Mouse (Mus musculus): ENCODE data around the gene Psg25. TPM values are rescaled to one million over a fixed set of nuclear protein-coding genes. Genes with fewer than 3 reads are reported as not detected.
"Not testable (repeated sequence)": the region's sequence is repeated elsewhere in the genome, so short reads cannot be mapped to it uniquely, and the experiment has no call there.

The Psg25 gene
- not detected in 2 replicates for total RNA-seq (2014; rRNA removed)
- not detected in 2 replicates for polyA plus RNA-seq (2012; rRNA removed)

GRCm38 (mm10) chr7:18532169-18532568 lies at the start of gene Psg25:
Gene Psg25, minus strand, starts transcription at chr7:18532269.
- Histone ChIP-seq H3K27me3 (ENCODE audit: control insufficient read depth, insufficient read depth, low read length) (no peaks in the 10 kb centered on the region), H3K9ac (ENCODE audit: low read depth, low read length) (no peak within 1 kb of the TSS), H3K27ac (replicated peaks; ENCODE audit: insufficient read depth, low read depth, low read length) (no peak within 1 kb of the TSS), H3K79me2 (ENCODE audit: control insufficient read depth, insufficient read depth, low read length) (no peaks in the 10 kb centered on the region), H3K36me3 (ENCODE audit: control insufficient read depth, insufficient read depth, low read length) (no peaks in the 10 kb centered on the region), H3K4me3 (ENCODE audit: insufficient read depth, low read depth, low read length) (no peak within 1 kb of the TSS), H3K4me1 (ENCODE audit: control insufficient read depth, insufficient read depth, low read length) (no peaks in the 10 kb centered on the region)
- DNase-seq (ENCODE audit: extremely low read depth, low read depth, low spot score) = no peak
- TF ChIP-seq CTCF (IDR thresholded peaks at IDR 0.05; ENCODE audit: low read depth, low read length) (no peak), POLR2A (IDR thresholded peaks at IDR 0.05; ENCODE audit: extremely low read depth, insufficient read depth, low read length) (no peak)
- WGBS = 80% methylated on average over 1 of the region's 1 CpGs

- no peak within 1 kb of the TSS for H3K27ac ChIP-seq (replicated peaks; ENCODE audit: insufficient read depth, low read depth, low read length)
- no peaks in the 10 kb centered on the region for H3K27me3 ChIP-seq (ENCODE audit: control insufficient read depth, insufficient read depth, low read length)
- H3K4me3 ChIP-seq (ENCODE audit: insufficient read depth, low read depth, low read length) = no peak within 1 kb of the TSS
- WGBS = 75% methylated on average over 3 of the region's 3 CpGs
- no peaks in the 10 kb centered on the region for H3K79me2 ChIP-seq (ENCODE audit: control insufficient read depth, insufficient read depth, low read length)
- no peaks in the 10 kb centered on the region for H3K4me1 ChIP-seq (ENCODE audit: control insufficient read depth, insufficient read depth, low read length)
- no peak within 1 kb of the TSS for H3K9ac ChIP-seq (ENCODE audit: low read depth, low read length)
- no peak for DNase-seq (ENCODE audit: extremely low read depth, low read depth, low spot score)
- no peaks in the 10 kb centered on the region for H3K36me3 ChIP-seq (ENCODE audit: control insufficient read depth, insufficient read depth, low read length)
- TF ChIP-seq POLR2A (IDR thresholded peaks at IDR 0.05; ENCODE audit: extremely low read depth, insufficient read depth, low read length) (no peak), CTCF (IDR thresholded peaks at IDR 0.05; ENCODE audit: low read depth, low read length) (no peak)
Observed at GRCm38 (mm10) chr7:18567205-18567604, 35.1 kb upstream of the Psg25 start, which contains the start of gene Psg27. Gene Psg27, minus strand, starts transcription at chr7:18567305.

GRCm38 (mm10) chr7:18559850-18560249 lies 27.8 kb upstream of the Psg25 start:
- no peak overlapping the region for H3K9ac ChIP-seq (ENCODE audit: low read depth, low read length)
- DNase-seq (ENCODE audit: extremely low read depth, low read depth, low spot score) = no peak
- H3K4me3 ChIP-seq (ENCODE audit: insufficient read depth, low read depth, low read length) = no peak overlapping the region
- no peaks in the 10 kb centered on the region for H3K27me3 ChIP-seq (ENCODE audit: control insufficient read depth, insufficient read depth, low read length)
- no peaks in the 10 kb centered on the region for H3K4me1 ChIP-seq (ENCODE audit: control insufficient read depth, insufficient read depth, low read length)
- TF ChIP-seq CTCF (IDR thresholded peaks at IDR 0.05; ENCODE audit: low read depth, low read length) (no peak), POLR2A (IDR thresholded peaks at IDR 0.05; ENCODE audit: extremely low read depth, insufficient read depth, low read length) (no peak)
- no peaks in the 10 kb centered on the region for H3K36me3 ChIP-seq (ENCODE audit: control insufficient read depth, insufficient read depth, low read length)
- no peaks in the 10 kb centered on the region for H3K79me2 ChIP-seq (ENCODE audit: control insufficient read depth, insufficient read depth, low read length)
- H3K27ac ChIP-seq (replicated peaks; ENCODE audit: insufficient read depth, low read depth, low read length) = no peak overlapping the region

- H3K27ac ChIP-seq (replicated peaks; ENCODE audit: insufficient read depth, low read depth, low read length); H3K36me3 ChIP-seq (ENCODE audit: control insufficient read depth, insufficient read depth, low read length); DNase-seq (ENCODE audit: extremely low read depth, low read depth, low spot score); H3K4me1 ChIP-seq (ENCODE audit: control insufficient read depth, insufficient read depth, low read length); H3K79me2 ChIP-seq (ENCODE audit: control insufficient read depth, insufficient read depth, low read length); H3K27me3 ChIP-seq (ENCODE audit: control insufficient read depth, insufficient read depth, low read length); H3K9ac ChIP-seq (ENCODE audit: low read depth, low read length); H3K4me3 ChIP-seq (ENCODE audit: insufficient read depth, low read depth, low read length): not testable (repeated sequence)
- WGBS = 61% methylated on average over 3 of the region's 3 CpGs
Observed at GRCm38 (mm10) chr7:18555751-18556150, 23.7 kb upstream of the Psg25 start.

- WGBS = 36% methylated on average over 3 of the region's 3 CpGs
Observed at GRCm38 (mm10) chr7:18533420-18533819, 1.4 kb upstream of the Psg25 start.

GRCm38 (mm10) chr7:18524668-18525067 lies 7.4 kb downstream of the Psg25 start:
- no peaks in the 10 kb centered on the region for H3K4me1 ChIP-seq (ENCODE audit: control insufficient read depth, insufficient read depth, low read length)
- WGBS = 91% methylated on average over 8 of the region's 8 CpGs
- no peak overlapping the region for H3K4me3 ChIP-seq (ENCODE audit: insufficient read depth, low read depth, low read length)
- H3K36me3 ChIP-seq (ENCODE audit: control insufficient read depth, insufficient read depth, low read length) = no peaks in the 10 kb centered on the region
- H3K79me2 ChIP-seq (ENCODE audit: control insufficient read depth, insufficient read depth, low read length) = no peaks in the 10 kb centered on the region
- H3K9ac ChIP-seq (ENCODE audit: low read depth, low read length) = no peak overlapping the region
- no peaks in the 10 kb centered on the region for H3K27me3 ChIP-seq (ENCODE audit: control insufficient read depth, insufficient read depth, low read length)
- TF ChIP-seq CTCF (IDR thresholded peaks at IDR 0.05; ENCODE audit: low read depth, low read length) (no peak), POLR2A (IDR thresholded peaks at IDR 0.05; ENCODE audit: extremely low read depth, insufficient read depth, low read length) (no peak)
- H3K27ac ChIP-seq (replicated peaks; ENCODE audit: insufficient read depth, low read depth, low read length) = no peak overlapping the region
- no peak for DNase-seq (ENCODE audit: extremely low read depth, low read depth, low spot score)

More at GRCm38 (mm10) chr7:18533420-18533819, 1.4 kb upstream of the Psg25 start:
- Histone ChIP-seq H3K4me1 (ENCODE audit: control insufficient read depth, insufficient read depth, low read length) (no peaks in the 10 kb centered on the region), H3K27ac (replicated peaks; ENCODE audit: insufficient read depth, low read depth, low read length) (no peak overlapping the region), H3K36me3 (ENCODE audit: control insufficient read depth, insufficient read depth, low read length) (no peaks in the 10 kb centered on the region), H3K9ac (ENCODE audit: low read depth, low read length) (no peak overlapping the region), H3K27me3 (ENCODE audit: control insufficient read depth, insufficient read depth, low read length) (no peaks in the 10 kb centered on the region), H3K4me3 (ENCODE audit: insufficient read depth, low read depth, low read length) (no peak overlapping the region), H3K79me2 (ENCODE audit: control insufficient read depth, insufficient read depth, low read length) (no peaks in the 10 kb centered on the region)
- DNase-seq (ENCODE audit: extremely low read depth, low read depth, low spot score) = no peak
- TF ChIP-seq CTCF (IDR thresholded peaks at IDR 0.05; ENCODE audit: low read depth, low read length) (no peak), POLR2A (IDR thresholded peaks at IDR 0.05; ENCODE audit: extremely low read depth, insufficient read depth, low read length) (no peak)

- not testable (repeated sequence) for H3K79me2 ChIP-seq (ENCODE audit: control insufficient read depth, insufficient read depth, low read length); H3K27ac ChIP-seq (replicated peaks; ENCODE audit: insufficient read depth, low read depth, low read length); H3K4me1 ChIP-seq (ENCODE audit: control insufficient read depth, insufficient read depth, low read length); H3K27me3 ChIP-seq (ENCODE audit: control insufficient read depth, insufficient read depth, low read length); H3K4me3 ChIP-seq (ENCODE audit: insufficient read depth, low read depth, low read length); H3K36me3 ChIP-seq (ENCODE audit: control insufficient read depth, insufficient read depth, low read length); DNase-seq (ENCODE audit: extremely low read depth, low read depth, low spot score); H3K9ac ChIP-seq (ENCODE audit: low read depth, low read length)
Observed at GRCm38 (mm10) chr7:18512848-18513247, 19.2 kb downstream of the Psg25 start.

- H3K4me1 ChIP-seq (ENCODE audit: control insufficient read depth, insufficient read depth, low read length); H3K27me3 ChIP-seq (ENCODE audit: control insufficient read depth, insufficient read depth, low read length); H3K36me3 ChIP-seq (ENCODE audit: control insufficient read depth, insufficient read depth, low read length); DNase-seq (ENCODE audit: extremely low read depth, low read depth, low spot score); H3K9ac ChIP-seq (ENCODE audit: low read depth, low read length); H3K27ac ChIP-seq (replicated peaks; ENCODE audit: insufficient read depth, low read depth, low read length); H3K4me3 ChIP-seq (ENCODE audit: insufficient read depth, low read depth, low read length); H3K79me2 ChIP-seq (ENCODE audit: control insufficient read depth, insufficient read depth, low read length): not testable (repeated sequence)
- 61% methylated on average over 2 of the region's 2 CpGs for WGBS
Observed at GRCm38 (mm10) chr7:18512417-18512816, 19.7 kb downstream of the Psg25 start.

All from liver, adult 2 months (tissue).